Mouse (Mus musculus) lung, postnatal 0 days (tissue): ENCODE measurements around the gene Agr2.

Experiments used
- CTCF ChIP-seq: IDR thresholded peaks from 2 replicates; pipeline ENCODE4 v1.5.1; 2016; ENCODE audit warnings: antibody characterized with exemption, mild to moderate bottlenecking
- EP300 ChIP-seq: IDR thresholded peaks from 2 replicates; pipeline ENCODE4 v1.6.1; 2016; ENCODE audit warnings: antibody characterized with exemption, mild to moderate bottlenecking, control low read depth

DNA sequence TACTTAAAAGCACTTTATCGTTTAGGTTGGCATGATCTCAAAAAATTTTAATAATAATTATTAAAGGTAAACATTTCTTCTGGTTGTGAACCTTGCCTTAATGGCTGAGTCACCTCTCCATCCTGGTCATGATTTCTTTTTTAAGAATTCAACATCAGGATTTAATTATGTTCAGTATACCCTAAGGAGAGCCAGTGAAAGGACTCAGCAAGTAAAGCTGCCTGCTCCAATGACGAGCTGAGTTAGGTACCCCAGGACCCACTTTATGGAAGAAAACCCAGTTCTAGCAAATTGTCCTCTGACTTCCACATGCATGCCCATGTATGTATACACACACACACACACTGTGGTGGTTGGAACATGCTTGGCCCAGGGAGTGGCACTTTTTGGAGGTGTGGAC is 54.9 kb downstream of the Agr2 start:
- no peak for TF ChIP-seq CTCF
- TF ChIP-seq EP300: no peak
